Comparison of ENCODE assay signal across 31 mouse cellular contexts in the genomic region with DNA sequence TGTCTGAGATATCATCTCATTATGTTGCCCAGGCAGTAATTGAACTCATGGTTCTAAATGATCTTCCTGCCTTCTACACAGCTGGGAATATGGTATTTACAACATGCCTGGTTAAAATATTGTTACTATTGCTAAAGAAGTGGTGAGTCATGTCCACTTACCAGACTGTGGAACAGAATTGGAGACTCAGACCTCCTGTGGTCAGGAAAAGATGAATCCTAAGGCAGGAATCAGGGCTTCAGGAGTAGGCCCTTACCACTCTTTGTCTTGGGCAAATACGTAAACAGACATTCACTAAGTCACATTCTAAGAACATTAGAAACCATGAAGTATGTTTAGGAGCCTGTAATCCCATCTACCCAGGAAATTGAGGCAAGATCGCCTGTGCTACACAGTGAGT. TPM values are rescaled to one million over a fixed set of nuclear protein-coding genes. Genes with fewer than 3 reads are reported as not detected.
DNase-seq lines count a peak whose midpoint lies in the region; ATAC-seq lines count a peak whose summit lies in the region.
"Had no signal": no experiment of that assay in that cellular context is flagged by ENCODE, and none has a peak within 500 bp of the region (broad histone marks: within the 10 kb centered on the region; RNA-seq: fewer than 3 reads in every experiment).

No protein-coding gene starts in this region.

- H3K4me2 ChIP-seq in midbrain, embryonic 15.5 days, result no peak overlapping the region
- no peak overlapping the region for H3K4me2 ChIP-seq in midbrain, embryonic 13.5 days (replicated peaks)
- H3K4me2 ChIP-seq: embryonic facial prominence, embryonic 13.5 days; embryonic facial prominence, embryonic 15.5 days; forebrain, embryonic 12.5 days had no signal

- H3K9me3 ChIP-seq in midbrain, embryonic 15.5 days, result no peaks in the 10 kb centered on the region
- H3K9me3 ChIP-seq in midbrain, embryonic 13.5 days, result no peaks in the 10 kb centered on the region
- H3K9me3 ChIP-seq: embryonic facial prominence, embryonic 13.5 days; embryonic facial prominence, embryonic 15.5 days; forebrain, embryonic 10.5 days; forebrain, embryonic 12.5 days; G1E had no signal

- peaks cover 52% of the 10 kb centered on the region for H3K36me3 ChIP-seq in midbrain, embryonic 15.5 days (replicated peaks)
- H3K36me3 ChIP-seq in midbrain, embryonic 13.5 days, result peaks cover 74% of the 10 kb centered on the region

- no peak overlapping the region for H3K4me3 ChIP-seq in midbrain, embryonic 15.5 days
- no peak overlapping the region for H3K4me3 ChIP-seq in midbrain, embryonic 13.5 days (replicated peaks)
- H3K4me3 ChIP-seq: embryonic facial prominence, embryonic 13.5 days; embryonic facial prominence, embryonic 15.5 days; forebrain, embryonic 10.5 days; forebrain, embryonic 12.5 days had no signal

- no peak for ATAC-seq in midbrain, embryonic 15.5 days (replicated peaks)
- ATAC-seq in midbrain, embryonic 13.5 days, result no peak
- ATAC-seq: CD4-positive, CD25-positive, alpha-beta regulatory T cell, adult 4 months; forebrain, embryonic 14.5 days; forebrain, embryonic 16.5 days had no signal

- H3K9ac ChIP-seq in midbrain, embryonic 15.5 days, result 0 out of 2 replicates have a peak overlapping the region, but pooled peaks have one; percentile 11
- no peak overlapping the region for H3K9ac ChIP-seq in midbrain, embryonic 13.5 days (replicated peaks)
- H3K9ac ChIP-seq: embryonic facial prominence, embryonic 13.5 days; embryonic facial prominence, embryonic 15.5 days; forebrain, embryonic 12.5 days had no signal

- peak; percentile 78 for DNase-seq in NIH3T3 (ENCODE audit: low read depth)
- peak; percentile 56 for DNase-seq in fibroblast of lung, adult 2 months (ENCODE audit: low read depth)
- DNase-seq in kidney, adult 11 months, result no peak
- DNase-seq in urinary bladder, postnatal 10 days (ENCODE audit: low spot score), result no peak
- DNase-seq in adrenal gland, postnatal 10 days, result no peak
- DNase-seq: adrenal gland, adult 2 months; adrenal gland, postnatal 14 days; adrenal gland, postnatal 36 days; B cell, adult 2 months; cerebellum, adult 11 months; cerebellum, adult 18-20 months; cerebellum, adult 8-10 months; cerebellum, adult 9-11 months; cerebellum, postnatal 14 days; cerebellum, postnatal 36 days; embryo, embryonic 11 days had no signal

- H3K4me1 ChIP-seq in midbrain, embryonic 15.5 days, result no peaks in the 10 kb centered on the region
- no peaks in the 10 kb centered on the region for H3K4me1 ChIP-seq in midbrain, embryonic 13.5 days (replicated peaks)
- H3K4me1 ChIP-seq: embryonic facial prominence, embryonic 13.5 days; embryonic facial prominence, embryonic 15.5 days; forebrain, embryonic 10.5 days; forebrain, embryonic 12.5 days had no signal

- H3K27me3 ChIP-seq in midbrain, embryonic 15.5 days (replicated peaks), result no peaks in the 10 kb centered on the region
- no peaks in the 10 kb centered on the region for H3K27me3 ChIP-seq in midbrain, embryonic 13.5 days
- H3K27me3 ChIP-seq: CH12.LX; embryonic facial prominence, embryonic 13.5 days; embryonic facial prominence, embryonic 15.5 days; forebrain, embryonic 12.5 days had no signal

- WGBS in midbrain, embryonic 15.5 days, result 95% methylated on average over 2 of the region's 2 CpGs
- 97% methylated on average over 2 of the region's 2 CpGs for WGBS in midbrain, embryonic 13.5 days

- H3K27ac ChIP-seq in midbrain, embryonic 15.5 days, result no peak overlapping the region
- no peak overlapping the region for H3K27ac ChIP-seq in midbrain, embryonic 13.5 days
- H3K27ac ChIP-seq: embryonic facial prominence, embryonic 13.5 days; embryonic facial prominence, embryonic 15.5 days; forebrain, embryonic 10.5 days; forebrain, embryonic 12.5 days had no signal

RNA-seq across cellular contexts. Expression of a gene that starts 9.3 kb away (rescaled TPM):
- 22.2 and 22.5 TPM in 2 replicates for polyA plus RNA-seq in midbrain, embryonic 15.5 days (2015; fragmentation: Nextera tagmentation; extraction: Ambion mirVana)
- 27.1 and 27.8 TPM in 2 replicates for polyA plus RNA-seq in midbrain, embryonic 13.5 days (2015; fragmentation: Nextera tagmentation; extraction: Ambion mirVana)
- total RNA-seq in adrenal gland, postnatal 10 days (2021), result 10 to 100 TPM; 30.8 to 31.1 TPM

RNA-seq across cellular contexts. Expression of a gene that starts 20.3 kb away (rescaled TPM):
- polyA plus RNA-seq in midbrain, embryonic 15.5 days (2015; fragmentation: Nextera tagmentation; extraction: Ambion mirVana), result 0.25 TPM in 1 of 2 replicates, not detected in the other
- polyA plus RNA-seq in midbrain, embryonic 13.5 days (2015; fragmentation: Nextera tagmentation; extraction: Ambion mirVana), result not detected in 2 replicates
- total RNA-seq in adrenal gland, postnatal 10 days (2021), result not detected
- total RNA-seq: adrenal gland, adult 2 months; adrenal gland, postnatal 14 days; adrenal gland, postnatal 36 days; CH12.LX; common myeloid progenitor, adult 5-6 weeks had no signal
- polyA plus RNA-seq: adrenal gland, adult 2 months; brain, embryonic 14.5 days; CD4-positive, CD25-positive, alpha-beta regulatory T cell, adult 4 months; embryonic facial prominence, embryonic 11.5 days; embryonic facial prominence, embryonic 13.5 days; embryonic facial prominence, embryonic 15.5 days; forebrain, embryonic 10.5 days; forebrain, embryonic 12.5 days; forebrain, embryonic 14.5 days; forebrain, embryonic 16.5 days; frontal cortex, adult 2 months; G1E had no signal

RNA-seq across cellular contexts. Expression of a gene that starts 49.5 kb away (rescaled TPM):
- 18.2 and 19.4 TPM in 2 replicates for polyA plus RNA-seq in midbrain, embryonic 15.5 days (2015; fragmentation: Nextera tagmentation; extraction: Ambion mirVana)
- polyA plus RNA-seq in midbrain, embryonic 13.5 days (2015; fragmentation: Nextera tagmentation; extraction: Ambion mirVana), result 6.1 and 8.3 TPM in 2 replicates
- 1 to 10 TPM; 1.3 to 2.3 TPM for total RNA-seq in adrenal gland, postnatal 10 days (2021)
- total RNA-seq: CH12.LX; common myeloid progenitor, adult 5-6 weeks; G1E had no signal
- polyA plus RNA-seq: CD4-positive, CD25-positive, alpha-beta regulatory T cell, adult 4 months; G1E had no signal

Comparison
In these comparisons a context has a peak if more than half of its experiments do, and no peak if none do; other contexts are left out.
1. DNase-seq: peak in NIH3T3 (single experiment) and fibroblast of lung, adult 2 months (single experiment); none in kidney, adult 11 months (single experiment), urinary bladder, postnatal 10 days (single experiment) and adrenal gland, postnatal 10 days (single experiment).